Mouse (Mus musculus) spleen, postnatal 4 days (tissue): ENCODE results near the gene Gm49361.

Experiments used
- DNase-seq, 2 experiments: peaks; one replicate each; pipeline ENCODE4 v3.0.0; 2022; ENCODE audit warnings: low spot score in 2 of 2

The Gm49361 gene

GRCm38 (mm10) chr14:57730527-57730926 lies 15.4 kb downstream of the Gm49361 start:
- DNase-seq = no peak

- peak in 1 of 2 experiments; percentile 43 for DNase-seq
Measured at GRCm38 (mm10) chr14:57729975-57730499, 15.9 kb downstream of the Gm49361 start.

GRCm38 (mm10) chr14:57729364-57729763 lies 16.5 kb downstream of the Gm49361 start:
- no peak for DNase-seq

- DNase-seq = peak in 1 of 2 experiments; percentile 40
Measured at GRCm38 (mm10) chr14:57726172-57726571, 19.7 kb downstream of the Gm49361 start.

- DNase-seq = no peak
Measured at GRCm38 (mm10) chr14:57724473-57724872, 21.4 kb downstream of the Gm49361 start.

- DNase-seq = no peak
Measured at GRCm38 (mm10) chr14:57718245-57718644, 27.7 kb downstream of the Gm49361 start.

GRCm38 (mm10) chr14:57716601-57717245 lies 29.2 kb downstream of the Gm49361 start:
- no peak for DNase-seq

GRCm38 (mm10) chr14:57712884-57713283 lies 33.0 kb downstream of the Gm49361 start:
- no peak for DNase-seq

- no peak for DNase-seq
Measured at GRCm38 (mm10) chr14:57711059-57711458, 34.8 kb downstream of the Gm49361 start.

- no peak for DNase-seq
Measured at GRCm38 (mm10) chr14:57709171-57709570, 36.7 kb downstream of the Gm49361 start.

GRCm38 (mm10) chr14:57708580-57708979 lies 37.3 kb downstream of the Gm49361 start:
- no peak for DNase-seq

GRCm38 (mm10) chr14:57707100-57707893 lies 38.6 kb downstream of the Gm49361 start:
- DNase-seq = no peak

- no peak for DNase-seq
Measured at GRCm38 (mm10) chr14:57706760-57707099, 39.2 kb downstream of the Gm49361 start.

GRCm38 (mm10) chr14:57705759-57706158 lies 40.1 kb downstream of the Gm49361 start:
- no peak for DNase-seq

GRCm38 (mm10) chr14:57705075-57705474 lies 40.8 kb downstream of the Gm49361 start:
- no peak for DNase-seq

- DNase-seq = no peak
Measured at GRCm38 (mm10) chr14:57701915-57702477, 43.9 kb downstream of the Gm49361 start.

GRCm38 (mm10) chr14:57699461-57699970 lies 46.4 kb downstream of the Gm49361 start:
- DNase-seq = no peak

GRCm38 (mm10) chr14:57699016-57699415 lies 46.9 kb downstream of the Gm49361 start:
- no peak for DNase-seq

- DNase-seq = no peak
Measured at GRCm38 (mm10) chr14:57696066-57696465, 49.8 kb downstream of the Gm49361 start.

- no peak for DNase-seq
Measured at GRCm38 (mm10) chr14:57695550-57695949, 50.4 kb downstream of the Gm49361 start.

- DNase-seq = no peak
Measured at GRCm38 (mm10) chr14:57694246-57694645, 51.7 kb downstream of the Gm49361 start.

- DNase-seq = peak in 1 of 2 experiments; percentile 50
Measured at GRCm38 (mm10) chr14:57692517-57693130, 53.3 kb downstream of the Gm49361 start.
